Mouse (Mus musculus): Measurements from ENCODE around the gene Thrb. TPM values are rescaled to one million over a fixed set of nuclear protein-coding genes. Genes with fewer than 3 reads are reported as not detected.

The Thrb gene
- 0.22 and 0.64 TPM in 2 replicates for polyA plus RNA-seq (2015; fragmentation: Nextera tagmentation; extraction: Ambion mirVana)

DNA sequence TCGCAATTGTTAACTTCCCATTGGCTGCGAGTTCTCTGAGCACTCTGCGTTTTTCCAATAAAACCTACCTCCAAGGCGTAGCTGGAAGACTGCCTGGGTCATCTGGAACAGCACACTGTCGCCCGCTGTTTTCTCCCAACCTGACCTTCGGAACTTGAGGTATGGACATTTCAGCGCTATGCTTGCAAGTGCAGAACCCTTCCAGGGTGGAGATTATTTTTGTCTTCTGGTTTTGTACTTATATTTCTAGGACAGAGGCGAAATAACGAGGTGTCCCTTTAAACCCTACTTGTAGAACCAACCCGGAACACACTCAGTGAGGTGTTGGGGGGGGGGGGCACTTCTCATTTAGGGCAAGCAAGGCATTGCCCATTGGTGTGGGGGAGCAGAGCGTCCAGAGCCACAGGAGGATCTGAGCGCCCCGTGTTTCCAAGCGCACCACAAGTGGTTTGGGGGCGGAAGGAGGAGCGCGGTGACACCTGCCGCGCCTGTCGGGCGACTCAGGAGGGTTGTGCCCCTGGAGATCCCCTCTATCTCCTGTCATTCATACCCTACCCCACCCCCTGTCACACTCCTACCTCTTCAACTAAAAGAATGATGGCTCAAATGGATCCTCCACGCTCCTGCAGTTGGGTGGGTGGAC lies at the start of gene Thrb:
TSS of gene Thrb (plus strand) at position 576 of the 643 bp plus-strand sequence.

